Mouse (Mus musculus): ENCODE measurements around the gene Bnc2. TPM values are rescaled to one million over a fixed set of nuclear protein-coding genes. Genes with fewer than 3 reads are reported as not detected.

Gene Bnc2
- polyA plus RNA-seq, 1 experiment: 1.8 TPM

DNA sequence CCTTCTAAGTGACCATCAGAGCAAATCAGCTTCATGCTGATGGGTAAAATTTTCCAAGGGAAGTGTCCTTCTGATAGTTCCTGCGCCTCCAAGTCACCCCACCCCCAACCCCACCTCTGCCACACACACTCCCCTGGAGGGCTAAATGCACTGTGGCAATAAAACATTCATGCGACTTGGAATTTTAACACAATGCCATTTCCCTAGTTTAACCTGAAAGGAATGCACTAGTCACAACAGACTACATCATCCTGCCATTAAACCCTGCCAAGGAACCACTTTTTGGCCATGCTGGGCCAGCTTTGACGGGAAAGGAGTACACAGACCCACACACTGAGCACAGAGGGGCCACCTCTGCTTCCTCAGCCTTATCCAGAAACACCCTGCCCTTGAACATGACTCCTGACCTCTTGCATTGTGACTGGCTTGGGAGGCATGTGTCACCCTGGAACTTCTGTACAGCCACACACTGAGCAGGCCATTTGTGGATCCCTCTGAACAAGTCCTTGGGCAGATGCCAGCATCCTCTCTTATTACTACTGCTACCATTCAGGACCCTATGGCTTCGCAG lies 151.3 kb downstream of the Bnc2 start:
- Histone ChIP-seq H3K27ac (ENCODE audit: control insufficient read depth, insufficient read depth, low read length) (no peak overlapping the region), H3K36me3 (ENCODE audit: control insufficient read depth, insufficient read depth, low read length) (no peaks in the 10 kb centered on the region), H3K4me3 (ENCODE audit: control insufficient read depth, insufficient read depth, low read length) (no peak overlapping the region), H3K27me3 (ENCODE audit: control insufficient read depth, insufficient read depth, low read length) (no peaks in the 10 kb centered on the region), H3K4me1 (replicated peaks; ENCODE audit: control insufficient read depth, insufficient read depth, low read length) (no peaks in the 10 kb centered on the region)
- WGBS: 86% methylated on average over 4 of the region's 4 CpGs
- DNase-seq: no peak
- no peak for TF ChIP-seq POLR2A (IDR thresholded peaks at IDR 0.05; ENCODE audit: control insufficient read depth, extremely low read depth, insufficient read depth, low read length, poor library complexity)
- no peak for TF ChIP-seq CTCF (IDR thresholded peaks at IDR 0.05; ENCODE audit: borderline replicate concordance, control insufficient read depth, extremely low read depth, insufficient read depth, low read length, poor library complexity)

DNA sequence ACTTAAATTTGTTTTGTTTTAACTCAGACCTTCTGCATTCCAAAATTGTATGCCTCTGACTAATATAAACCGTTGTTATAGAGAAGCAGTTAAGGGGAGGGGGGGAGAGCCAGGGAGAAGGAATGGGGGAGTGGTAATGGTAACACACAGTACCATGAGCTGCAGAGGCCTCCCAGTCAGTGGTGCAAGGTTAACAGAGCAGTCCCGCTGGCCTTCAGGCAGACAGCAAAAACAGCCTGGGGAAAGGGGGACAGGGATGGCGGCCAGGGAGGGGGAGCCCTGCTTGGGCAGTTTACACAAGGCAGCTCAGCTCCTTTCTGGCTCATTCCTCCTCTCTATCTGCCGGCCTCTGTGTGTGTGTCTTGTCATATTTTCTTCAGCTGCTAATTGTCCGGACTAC lies 151.9 kb downstream of the Bnc2 start:
- 76% methylated on average over 5 of the region's 5 CpGs for WGBS
- no peaks in the 10 kb centered on the region for H3K4me1 ChIP-seq (replicated peaks; ENCODE audit: control insufficient read depth, insufficient read depth, low read length)
- no peak overlapping the region for H3K27ac ChIP-seq (ENCODE audit: control insufficient read depth, insufficient read depth, low read length)
- no peaks in the 10 kb centered on the region for H3K36me3 ChIP-seq (ENCODE audit: control insufficient read depth, insufficient read depth, low read length)
- DNase-seq: no peak
- no peak overlapping the region for H3K4me3 ChIP-seq (ENCODE audit: control insufficient read depth, insufficient read depth, low read length)
- no peaks in the 10 kb centered on the region for H3K27me3 ChIP-seq (ENCODE audit: control insufficient read depth, insufficient read depth, low read length)
- TF ChIP-seq POLR2A (IDR thresholded peaks at IDR 0.05; ENCODE audit: control insufficient read depth, extremely low read depth, insufficient read depth, low read length, poor library complexity) (no peak), CTCF (IDR thresholded peaks at IDR 0.05; ENCODE audit: borderline replicate concordance, control insufficient read depth, extremely low read depth, insufficient read depth, low read length, poor library complexity) (no peak)

DNA sequence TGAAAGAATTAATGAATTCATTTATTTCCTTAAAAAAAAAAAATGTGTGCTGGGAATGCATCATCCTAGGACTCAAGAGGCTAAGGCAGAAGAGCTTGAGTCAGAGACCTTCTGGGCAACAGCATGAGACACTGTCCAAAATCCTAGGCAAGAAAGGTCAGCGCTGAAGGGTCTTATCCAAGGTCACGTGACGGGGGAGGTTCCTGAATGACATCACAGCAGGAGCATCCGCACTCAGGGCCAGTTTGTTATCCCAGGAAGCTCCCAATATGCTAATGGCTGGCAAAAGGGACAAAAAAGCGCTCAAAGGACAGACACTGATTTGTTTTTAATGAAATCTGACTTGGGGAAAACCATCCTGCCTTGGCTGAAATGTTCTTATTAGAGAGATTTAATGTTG lies 153.5 kb downstream of the Bnc2 start:
- H3K27me3 ChIP-seq (ENCODE audit: control insufficient read depth, insufficient read depth, low read length): no peaks in the 10 kb centered on the region
- no peak overlapping the region for H3K4me3 ChIP-seq (ENCODE audit: control insufficient read depth, insufficient read depth, low read length)
- WGBS: 88% methylated on average over 5 of the region's 5 CpGs
- no peak for DNase-seq
- no peak overlapping the region for H3K27ac ChIP-seq (ENCODE audit: control insufficient read depth, insufficient read depth, low read length)
- no peak for TF ChIP-seq POLR2A (IDR thresholded peaks at IDR 0.05; ENCODE audit: control insufficient read depth, extremely low read depth, insufficient read depth, low read length, poor library complexity)
- no peak for TF ChIP-seq CTCF (IDR thresholded peaks at IDR 0.05; ENCODE audit: borderline replicate concordance, control insufficient read depth, extremely low read depth, insufficient read depth, low read length, poor library complexity)
- H3K4me1 ChIP-seq (replicated peaks; ENCODE audit: control insufficient read depth, insufficient read depth, low read length): no peaks in the 10 kb centered on the region
- no peaks in the 10 kb centered on the region for H3K36me3 ChIP-seq (ENCODE audit: control insufficient read depth, insufficient read depth, low read length)

DNA sequence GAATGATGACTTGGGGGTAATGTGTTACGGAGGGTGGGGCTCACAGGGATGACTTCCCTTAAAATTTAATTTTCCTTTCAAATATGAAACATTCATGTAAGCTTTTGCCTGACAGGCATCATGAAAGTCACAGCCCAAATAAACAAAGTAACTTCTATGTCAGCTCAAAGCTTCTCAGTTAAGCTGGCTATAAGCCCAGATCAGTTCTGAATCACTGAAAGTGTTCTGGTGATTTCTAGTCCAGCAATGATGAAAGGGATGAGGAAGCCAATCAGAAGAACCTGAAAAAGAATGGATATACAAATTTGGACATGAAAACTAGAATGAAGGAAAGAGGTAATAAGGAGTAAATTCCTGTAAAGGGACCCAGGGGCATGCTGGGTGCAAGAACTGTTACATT lies 164.6 kb downstream of the Bnc2 start:
- Histone ChIP-seq H3K4me3 (ENCODE audit: control insufficient read depth, insufficient read depth, low read length) (no peak overlapping the region), H3K27me3 (ENCODE audit: control insufficient read depth, insufficient read depth, low read length) (no peaks in the 10 kb centered on the region), H3K27ac (ENCODE audit: control insufficient read depth, insufficient read depth, low read length) (no peak overlapping the region), H3K36me3 (ENCODE audit: control insufficient read depth, insufficient read depth, low read length) (no peaks in the 10 kb centered on the region), H3K4me1 (replicated peaks; ENCODE audit: control insufficient read depth, insufficient read depth, low read length) (no peaks in the 10 kb centered on the region)
- TF ChIP-seq POLR2A (IDR thresholded peaks at IDR 0.05; ENCODE audit: control insufficient read depth, extremely low read depth, insufficient read depth, low read length, poor library complexity) (no peak), CTCF (IDR thresholded peaks at IDR 0.05; ENCODE audit: borderline replicate concordance, control insufficient read depth, extremely low read depth, insufficient read depth, low read length, poor library complexity) (no peak)
- WGBS: 84% methylated on average over 1 of the region's 1 CpGs
- DNase-seq: no peak

DNA sequence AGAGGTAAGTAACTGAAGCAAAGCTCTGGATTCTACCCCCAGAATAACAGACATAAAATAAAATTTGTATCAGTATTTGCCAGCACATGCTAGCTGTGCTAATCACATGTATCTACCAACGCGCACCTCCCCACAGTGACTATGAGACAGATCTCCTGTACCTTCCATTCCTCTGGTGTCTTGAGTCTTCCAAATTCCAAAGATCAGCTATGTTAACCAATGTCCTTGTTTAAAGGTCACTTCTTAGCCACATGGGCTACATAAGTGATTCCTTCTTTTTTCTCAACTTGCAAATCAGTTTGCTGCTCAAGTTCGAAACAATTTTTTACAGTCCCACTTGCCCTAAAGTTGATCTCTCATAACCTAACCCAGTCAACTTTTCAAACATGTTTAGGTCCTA lies 167.5 kb downstream of the Bnc2 start:
- no peaks in the 10 kb centered on the region for H3K36me3 ChIP-seq (ENCODE audit: control insufficient read depth, insufficient read depth, low read length)
- no peaks in the 10 kb centered on the region for H3K4me1 ChIP-seq (replicated peaks; ENCODE audit: control insufficient read depth, insufficient read depth, low read length)
- no peak overlapping the region for H3K4me3 ChIP-seq (ENCODE audit: control insufficient read depth, insufficient read depth, low read length)
- TF ChIP-seq POLR2A (IDR thresholded peaks at IDR 0.05; ENCODE audit: control insufficient read depth, extremely low read depth, insufficient read depth, low read length, poor library complexity) (no peak), CTCF (IDR thresholded peaks at IDR 0.05; ENCODE audit: borderline replicate concordance, control insufficient read depth, extremely low read depth, insufficient read depth, low read length, poor library complexity) (no peak)
- 97% methylated on average over 3 of the region's 3 CpGs for WGBS
- no peaks in the 10 kb centered on the region for H3K27me3 ChIP-seq (ENCODE audit: control insufficient read depth, insufficient read depth, low read length)
- no peak overlapping the region for H3K27ac ChIP-seq (ENCODE audit: control insufficient read depth, insufficient read depth, low read length)
- DNase-seq: no peak

DNA sequence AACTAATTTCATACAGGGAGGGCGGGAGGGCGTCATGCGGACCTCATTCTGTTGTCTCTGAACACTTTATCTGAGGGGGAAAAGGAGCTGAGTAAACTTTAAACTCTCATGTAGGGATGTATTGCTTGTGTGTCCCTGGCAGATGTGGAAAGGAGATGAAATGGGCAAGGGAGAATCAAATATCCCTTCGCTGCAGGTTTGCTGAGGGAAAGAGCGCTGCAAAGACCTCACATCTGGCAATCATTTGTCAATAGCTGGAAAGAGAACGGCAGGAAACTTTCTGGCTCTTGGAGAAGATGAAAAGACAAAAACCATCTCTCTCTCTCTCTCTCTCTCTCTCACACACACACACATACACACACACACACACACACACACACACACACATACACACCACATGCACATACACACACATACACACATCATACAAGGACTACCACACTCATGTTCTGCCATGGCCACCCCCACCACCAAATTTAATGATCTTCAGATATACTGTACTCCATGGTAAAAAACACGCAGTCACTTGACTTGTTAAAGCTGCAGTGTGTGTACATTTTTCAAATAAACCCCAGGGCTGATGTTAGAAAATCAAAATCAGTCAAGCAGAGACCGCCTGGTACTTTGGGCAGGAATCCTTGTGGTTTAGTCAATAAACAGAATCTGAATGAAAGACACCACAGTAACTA lies 172.3 kb downstream of the Bnc2 start:
- no peaks in the 10 kb centered on the region for H3K4me1 ChIP-seq (replicated peaks; ENCODE audit: control insufficient read depth, insufficient read depth, low read length)
- TF ChIP-seq CTCF (IDR thresholded peaks at IDR 0.05; ENCODE audit: borderline replicate concordance, control insufficient read depth, extremely low read depth, insufficient read depth, low read length, poor library complexity): no peak
- no peak for TF ChIP-seq POLR2A (IDR thresholded peaks at IDR 0.05; ENCODE audit: control insufficient read depth, extremely low read depth, insufficient read depth, low read length, poor library complexity)
- 95% methylated on average over 8 of the region's 8 CpGs for WGBS
- H3K4me3 ChIP-seq (ENCODE audit: control insufficient read depth, insufficient read depth, low read length): no peak overlapping the region
- no peaks in the 10 kb centered on the region for H3K36me3 ChIP-seq (ENCODE audit: control insufficient read depth, insufficient read depth, low read length)
- no peak overlapping the region for H3K27ac ChIP-seq (ENCODE audit: control insufficient read depth, insufficient read depth, low read length)
- no peak for DNase-seq
- no peaks in the 10 kb centered on the region for H3K27me3 ChIP-seq (ENCODE audit: control insufficient read depth, insufficient read depth, low read length)

Measured in thymus, adult 2 months (tissue).